ENCODE assay signal across 9 mouse cellular contexts in the genomic region with DNA sequence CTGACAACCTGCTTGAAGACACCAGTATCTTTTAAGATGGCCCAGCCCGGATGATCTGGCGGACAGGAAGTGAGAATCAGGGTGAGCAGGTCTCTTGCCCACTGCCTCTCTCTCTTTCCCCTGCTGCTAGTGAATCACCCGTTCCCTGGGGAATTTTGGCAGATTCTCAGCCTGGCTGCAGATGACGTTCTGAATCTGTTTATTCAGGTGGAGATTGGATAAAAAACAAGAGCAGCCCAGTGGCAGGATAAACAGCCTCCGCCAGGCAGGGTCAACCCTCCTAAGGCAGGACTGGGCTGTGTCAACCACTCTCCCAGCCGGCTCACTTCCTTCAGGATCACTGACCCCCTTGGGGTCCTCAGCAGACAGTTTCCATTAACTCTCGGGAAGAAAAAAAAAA. TPM values are rescaled to one million over a fixed set of nuclear protein-coding genes. Genes with fewer than 3 reads are reported as not detected.
DNase-seq lines count a peak whose midpoint lies in the region; ATAC-seq lines count a peak whose summit lies in the region.
"Had no signal": no experiment of that assay in that cellular context is flagged by ENCODE, and none has a peak within 500 bp of the region (broad histone marks: within the 10 kb centered on the region; RNA-seq: fewer than 3 reads in every experiment).

No protein-coding gene starts in this region.

- H3K4me2 ChIP-seq in hindbrain, embryonic 12.5 days (replicated peaks) = no peak overlapping the region
- H3K4me2 ChIP-seq: liver, embryonic 13.5 days had no signal

- H3K36me3 ChIP-seq in hindbrain, embryonic 12.5 days = no peaks in the 10 kb centered on the region
- H3K36me3 ChIP-seq: liver, embryonic 13.5 days had no signal

- WGBS in hindbrain, embryonic 12.5 days = 41% methylated on average over 7 of the region's 7 CpGs

- H3K9ac ChIP-seq in hindbrain, embryonic 12.5 days = no peak overlapping the region
- H3K9ac ChIP-seq: liver, embryonic 13.5 days had no signal

- H3K27me3 ChIP-seq in hindbrain, embryonic 12.5 days = no peaks in the 10 kb centered on the region
- H3K27me3 ChIP-seq: liver, embryonic 13.5 days had no signal

- 0 out of 2 replicates have a peak, but pooled peaks have one; percentile 21 for ATAC-seq in hindbrain, embryonic 12.5 days (ENCODE audit: low FRiP score)

- intact Hi-C loops in heart, postnatal 36 days (cut with DNase I) = no loop called here

- no peak overlapping the region for H3K4me3 ChIP-seq in hindbrain, embryonic 12.5 days
- H3K4me3 ChIP-seq: liver, embryonic 13.5 days had no signal

- peak overlapping the region; percentile 24 for H3K27ac ChIP-seq in hindbrain, embryonic 12.5 days
- H3K27ac ChIP-seq: liver, embryonic 13.5 days had no signal

- peaks cover 54% of the 10 kb centered on the region for H3K4me1 ChIP-seq in hindbrain, embryonic 12.5 days

- DNase-seq in heart, adult 8-10 months (ENCODE audit: low spot score) = peak; percentile 57
- DNase-seq in heart, postnatal 36 days = no peak
- DNase-seq in Muller cell, postnatal 12 days (ENCODE audit: inconsistent ontology term) = peak; percentile 94
- peak; percentile 67 for DNase-seq in embryo, embryonic 11 days
- peak; percentile 63 for DNase-seq in retina, postnatal 1 day
- no peak for DNase-seq in urinary bladder, adult 18-20 months (ENCODE audit: low spot score in 2 of 2)
- no peak for DNase-seq in liver
- DNase-seq: liver, embryonic 13.5 days had no signal

- no peaks in the 10 kb centered on the region for H3K9me3 ChIP-seq in hindbrain, embryonic 12.5 days (replicated peaks)
- H3K9me3 ChIP-seq: liver, embryonic 13.5 days had no signal

RNA-seq across cellular contexts. Expression of a gene that starts 59.7 kb away (rescaled TPM):
- 10 to 100 TPM; 27.0 to 36.3 (median 32.2) TPM for total RNA-seq in heart, adult 8-10 months (2022)
- 10 to 100 TPM; 36.9 to 43.2 TPM for total RNA-seq in heart, postnatal 36 days (2021)
- 23.9 and 24.3 TPM in 2 replicates for polyA plus RNA-seq in hindbrain, embryonic 12.5 days (2016; fragmentation: Nextera tagmentation; extraction: Ambion mirVana)

Comparison
In these comparisons a context has a peak if more than half of its experiments do, and no peak if none do; other contexts are left out.
1. DNase-seq: peak in heart, adult 8-10 months (single experiment), Muller cell, postnatal 12 days (single experiment), embryo, embryonic 11 days (single experiment) and retina, postnatal 1 day (single experiment); none in heart, postnatal 36 days (0 of 2), urinary bladder, adult 18-20 months (0 of 2) and liver (single experiment).